8 mouse cellular contexts compared by ENCODE assay signal in the genomic region with DNA sequence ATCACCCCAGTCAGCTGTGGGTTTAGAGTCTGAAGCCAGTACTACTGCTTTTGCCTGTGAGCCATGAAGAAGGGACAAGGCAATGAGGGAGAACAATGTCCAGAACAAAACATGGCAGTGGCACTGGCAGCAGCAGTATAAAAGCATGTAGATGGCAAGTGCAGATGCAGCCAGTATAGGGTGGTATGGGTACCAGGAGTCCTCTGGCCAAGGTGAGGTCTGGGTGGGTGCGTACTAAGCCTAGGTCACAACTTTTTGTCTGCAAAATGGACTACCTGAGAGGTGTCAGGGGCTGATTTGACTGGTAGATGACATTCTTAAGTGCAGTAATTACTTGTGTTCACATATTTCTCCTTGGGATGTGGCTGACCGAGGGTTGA. TPM values are rescaled to one million over a fixed set of nuclear protein-coding genes. Genes with fewer than 3 reads are reported as not detected.
DNase-seq lines count a peak whose midpoint lies in the region; ATAC-seq and TF ChIP-seq lines count a peak whose summit lies in the region.

No protein-coding gene starts in this region.

- peak overlapping the region; percentile 23 to 88 (median 34) for H3K4me3 ChIP-seq in CH12.LX (replicated peaks in 1 of 3; ENCODE audit: low read depth in 2 of 3, low read length in 2 of 3, poor library complexity in 1 of 3)
- peak overlapping the region; percentile 82 for H3K4me3 ChIP-seq in forebrain, embryonic 15.5 days
- H3K4me3 ChIP-seq in liver, embryonic 15.5 days (replicated peaks), result peak overlapping the region; percentile 97

- no peaks in the 10 kb centered on the region for H3K27me3 ChIP-seq in CH12.LX (replicated peaks)
- no peaks in the 10 kb centered on the region for H3K27me3 ChIP-seq in forebrain, embryonic 15.5 days
- no peaks in the 10 kb centered on the region for H3K27me3 ChIP-seq in liver, embryonic 15.5 days

- H3K4me1 ChIP-seq in CH12.LX (ENCODE audit: control insufficient read depth in 1 of 2, insufficient read depth in 2 of 2), result peaks cover 9 to 39% of the 10 kb centered on the region in 2 experiments
- peaks cover 25% of the 10 kb centered on the region for H3K4me1 ChIP-seq in forebrain, embryonic 15.5 days
- H3K4me1 ChIP-seq in liver, embryonic 15.5 days (replicated peaks), result peaks cover 40% of the 10 kb centered on the region

- H3K9me3 ChIP-seq in CH12.LX (replicated peaks; ENCODE audit: low read length), result no peaks in the 10 kb centered on the region
- H3K9me3 ChIP-seq in forebrain, embryonic 15.5 days, result no peaks in the 10 kb centered on the region
- H3K9me3 ChIP-seq in liver, embryonic 15.5 days (replicated peaks), result no peaks in the 10 kb centered on the region

- TF ChIP-seq POLR2A in CH12.LX (IDR thresholded peaks at IDR 0.05; ENCODE audit: low read depth, low read length), result no peak

- TF ChIP-seq RAD21 in CH12.LX (IDR thresholded peaks at IDR 0.05; ENCODE audit: low read depth, low read length), result no peak

- no peak overlapping the region for H3K27ac ChIP-seq in CH12.LX (ENCODE audit: insufficient read depth, low read depth)
- H3K27ac ChIP-seq in forebrain, embryonic 15.5 days (replicated peaks), result peak overlapping the region; percentile 94
- H3K27ac ChIP-seq in liver, embryonic 15.5 days (replicated peaks), result peak overlapping the region; percentile 89

- TF ChIP-seq EP300 in CH12.LX (IDR thresholded peaks at IDR 0.05; ENCODE audit: low read length), result no peak

- no peak for ATAC-seq in forebrain, embryonic 15.5 days (replicated peaks)
- ATAC-seq in liver, embryonic 15.5 days (ENCODE audit: insufficient read depth), result no peak

- H3K36me3 ChIP-seq in CH12.LX (replicated peaks in 1 of 2; ENCODE audit: control insufficient read depth in 1 of 2, insufficient read depth in 1 of 2, low read length in 1 of 2), result peaks cover 2 to 32% of the 10 kb centered on the region in 2 experiments
- peaks cover 2% of the 10 kb centered on the region; the same call in 1 of the 2 replicates for H3K36me3 ChIP-seq in forebrain, embryonic 15.5 days
- peaks cover 6% of the 10 kb centered on the region for H3K36me3 ChIP-seq in liver, embryonic 15.5 days (replicated peaks)

- peaks cover 34% of the 10 kb centered on the region for H3K79me2 ChIP-seq in CH12.LX (replicated peaks; ENCODE audit: control insufficient read depth, extremely low read depth, insufficient read depth, poor library complexity, severe bottlenecking)

- peak; percentile 91 for DNase-seq in heart, adult 11 months
- no peak for DNase-seq in heart, adult 9 months (ENCODE audit: low spot score in 2 of 2)
- no peak for DNase-seq in CH12.LX (ENCODE audit: extremely low read depth)
- no peak for DNase-seq in adrenal gland, postnatal 14 days
- no peak for DNase-seq in left cerebral cortex, adult 11 months (ENCODE audit: low spot score)
- no peak for DNase-seq in T-cell, adult 2 months (ENCODE audit: low spot score)

- TF ChIP-seq CTCF in CH12.LX (conservative IDR thresholded peaks at IDR 0.05 in 1 of 2, IDR thresholded peaks at IDR 0.05 in 1 of 2; ENCODE audit: low read depth in 2 of 2, low read length in 2 of 2), result no peak

- WGBS in forebrain, embryonic 15.5 days, result 65% methylated on average over 2 of the region's 2 CpGs
- 69% methylated on average over 2 of the region's 2 CpGs for WGBS in liver, embryonic 15.5 days (ENCODE audit: insufficient replicate concordance)

- in situ Hi-C loops in CH12.LX (cut with MboI; ENCODE audit: low pct_ligation_motif_present, low pct_unique_long_range_greater_than_20kb, low sequenced_read_pairs), result no loop called here

- H3K9ac ChIP-seq in CH12.LX (ENCODE audit: insufficient read depth, low read depth), result peak overlapping the region; percentile 48
- H3K9ac ChIP-seq in forebrain, embryonic 15.5 days (replicated peaks), result peak overlapping the region; percentile 91
- peak overlapping the region; percentile 92 for H3K9ac ChIP-seq in liver, embryonic 15.5 days

- dilution Hi-C loops in CH12.LX (cut with MboI; ENCODE audit: extremely low pct_ligation_motif_present, extremely low pct_unique_long_range_greater_than_20kb, low sequenced_read_pairs), result no loop called here

- H3K4me2 ChIP-seq in CH12.LX (ENCODE audit: insufficient read depth, low read depth, poor library complexity, severe bottlenecking), result peak overlapping the region; percentile 53
- peak overlapping the region; percentile 51 for H3K4me2 ChIP-seq in forebrain, embryonic 15.5 days (replicated peaks)
- peak overlapping the region; percentile 94 for H3K4me2 ChIP-seq in liver, embryonic 15.5 days

TF ChIP-seq in CH12.LX, 34 proteins besides CTCF, POLR2A, EP300 and RAD21:
- TF ChIP-seq MEF2A (IDR thresholded peaks at IDR 0.05; ENCODE audit: borderline replicate concordance, low read depth, low read length) (no peak), USF2 (conservative IDR thresholded peaks at IDR 0.05; ENCODE audit: low read depth, low read length) (no peak), NRF1 (IDR thresholded peaks at IDR 0.05; ENCODE audit: low read depth, low read length) (no peak), IRF4 (IDR thresholded peaks at IDR 0.05; ENCODE audit: low read depth, low read length) (no peak), HCFC1 (IDR thresholded peaks at IDR 0.05; ENCODE audit: low read depth, low read length) (no peak), MXI1 (IDR thresholded peaks at IDR 0.05; ENCODE audit: low read depth, low read length) (no peak), ELF1 (IDR thresholded peaks at IDR 0.05; ENCODE audit: low read depth, low read length) (no peak), JUND (conservative IDR thresholded peaks at IDR 0.05; ENCODE audit: low read depth, low read length) (no peak), CHD2 (IDR thresholded peaks at IDR 0.05; ENCODE audit: low read length) (no peak), ZKSCAN1 (IDR thresholded peaks at IDR 0.05; ENCODE audit: borderline replicate concordance, low read depth, low read length) (no peak), NELFE (IDR thresholded peaks at IDR 0.05; ENCODE audit: low read depth, low read length) (no peak), ZC3H11A (IDR thresholded peaks at IDR 0.05; ENCODE audit: low read depth, low read length) (no peak), POLR2AphosphoS2 (IDR thresholded peaks at IDR 0.05; ENCODE audit: low read depth, low read length) (no peak), BHLHE40 (IDR thresholded peaks at IDR 0.05; ENCODE audit: low read depth, low read length) (no peak), E2F4 (IDR thresholded peaks at IDR 0.05; ENCODE audit: insufficient replicate concordance, low read depth, low read length) (no peak), SIN3A (IDR thresholded peaks at IDR 0.05; ENCODE audit: low read length) (no peak; the same call in 1 of the 2 replicates), MYC (IDR thresholded peaks at IDR 0.05; ENCODE audit: low read depth, low read length) (no peak)

RNA-seq across cellular contexts. Expression of gene Axin1, which starts 0.7 kb away (rescaled TPM):
- total RNA-seq in CH12.LX (2012; rRNA removed) (28.5 and 33.2 TPM in 2 replicates), CH12.LX (2014; rRNA removed) (27.8 and 28.5 TPM in 2 replicates)
- polyA plus RNA-seq in CH12.LX (2012; ENCODE audit: insufficient read length, low read depth), result 38.8 and 43.4 TPM in 2 replicates
- polyA plus RNA-seq in forebrain, embryonic 15.5 days (2015; fragmentation: Nextera tagmentation; extraction: Ambion mirVana), result 11.2 and 17.4 TPM in 2 replicates
- polyA plus RNA-seq in liver, embryonic 15.5 days (2015; fragmentation: Nextera tagmentation; extraction: Ambion mirVana), result 7.1 and 9.1 TPM in 2 replicates
- 32.8 and 43.1 TPM in 2 replicates for total RNA-seq in adrenal gland, postnatal 14 days (2021)

RNA-seq across cellular contexts. Expression of gene Mrpl28, which starts 14.4 kb away (rescaled TPM):
- total RNA-seq in CH12.LX (2012; rRNA removed), result 157 and 161 TPM in 2 replicates
- total RNA-seq in CH12.LX (2014; rRNA removed), result 148 and 154 TPM in 2 replicates
- 90.5 and 101 TPM in 2 replicates for polyA plus RNA-seq in CH12.LX (2012; ENCODE audit: insufficient read length, low read depth)
- 206 and 217 TPM in 2 replicates for polyA plus RNA-seq in forebrain, embryonic 15.5 days (2015; fragmentation: Nextera tagmentation; extraction: Ambion mirVana)
- polyA plus RNA-seq in liver, embryonic 15.5 days (2015; fragmentation: Nextera tagmentation; extraction: Ambion mirVana), result 120 and 124 TPM in 2 replicates
- 77.5 and 87.3 TPM in 2 replicates for total RNA-seq in adrenal gland, postnatal 14 days (2021)

RNA-seq across cellular contexts. Expression of gene Tmem8, which starts 24.6 kb away (rescaled TPM):
- 2.3 and 3.6 TPM in 2 replicates for total RNA-seq in CH12.LX (2012; rRNA removed)
- 1.8 and 2.8 TPM in 2 replicates for total RNA-seq in CH12.LX (2014; rRNA removed)
- polyA plus RNA-seq in CH12.LX (2012; ENCODE audit: insufficient read length, low read depth), result 3.9 and 4.6 TPM in 2 replicates
- polyA plus RNA-seq in forebrain, embryonic 15.5 days (2015; fragmentation: Nextera tagmentation; extraction: Ambion mirVana), result 2.1 and 2.3 TPM in 2 replicates
- polyA plus RNA-seq in liver, embryonic 15.5 days (2015; fragmentation: Nextera tagmentation; extraction: Ambion mirVana), result 1.5 and 1.7 TPM in 2 replicates
- 5.0 and 5.8 TPM in 2 replicates for total RNA-seq in adrenal gland, postnatal 14 days (2021)

RNA-seq across cellular contexts. Expression of gene Nme4, which starts 42.3 kb away (rescaled TPM):
- 0.47 and 0.55 TPM in 2 replicates for total RNA-seq in CH12.LX (2012; rRNA removed)
- 0.46 TPM in 1 of 2 replicates, not detected in the other for total RNA-seq in CH12.LX (2014; rRNA removed)
- 0.27 and 0.56 TPM in 2 replicates for polyA plus RNA-seq in CH12.LX (2012; ENCODE audit: insufficient read length, low read depth)
- polyA plus RNA-seq in forebrain, embryonic 15.5 days (2015; fragmentation: Nextera tagmentation; extraction: Ambion mirVana), result 37.1 and 40.7 TPM in 2 replicates
- polyA plus RNA-seq in liver, embryonic 15.5 days (2015; fragmentation: Nextera tagmentation; extraction: Ambion mirVana), result 34.6 and 35.5 TPM in 2 replicates
- total RNA-seq in adrenal gland, postnatal 14 days (2021), result 2.6 and 2.7 TPM in 2 replicates

RNA-seq across cellular contexts. Expression of gene Decr2, which starts 47.6 kb away (rescaled TPM):
- total RNA-seq in CH12.LX (2012; rRNA removed), result 12.9 and 16.8 TPM in 2 replicates
- total RNA-seq in CH12.LX (2014; rRNA removed), result 21.0 TPM in 2 replicates
- polyA plus RNA-seq in CH12.LX (2012; ENCODE audit: insufficient read length, low read depth), result 12.6 and 13.1 TPM in 2 replicates
- polyA plus RNA-seq in forebrain, embryonic 15.5 days (2015; fragmentation: Nextera tagmentation; extraction: Ambion mirVana), result 27.7 and 29.1 TPM in 2 replicates
- polyA plus RNA-seq in liver, embryonic 15.5 days (2015; fragmentation: Nextera tagmentation; extraction: Ambion mirVana), result 14.7 and 17.2 TPM in 2 replicates
- total RNA-seq in adrenal gland, postnatal 14 days (2021), result 34.2 and 42.3 TPM in 2 replicates

Comparison
In these comparisons a context has a peak if more than half of its experiments do, and no peak if none do; other contexts are left out.
1. H3K4me3 ChIP-seq: peak in every context shown above with its lines; median percentile 97 in liver, embryonic 15.5 days; 82 in forebrain, embryonic 15.5 days; 34 in CH12.LX.